7 mouse cellular contexts compared by ENCODE assay signal in genomic region chr7:44815721-44816469, GRCm38 (mm10). TPM values are rescaled to one million over a fixed set of nuclear protein-coding genes. Genes with fewer than 3 reads are reported as not detected.
DNase-seq lines count a peak whose midpoint lies in the region; ATAC-seq lines count a peak whose summit lies in the region.

TSS of gene Nup62 (plus strand) at chr7:44816088.
TSS of gene Il4i1 (plus strand) at chr7:44816387.

- H3K27me3 ChIP-seq in intestine, embryonic 15.5 days (replicated peaks) = no peaks in the 10 kb centered on the region
- no peaks in the 10 kb centered on the region for H3K27me3 ChIP-seq in midbrain, embryonic 10.5 days (ENCODE audit: low read depth, poor library complexity, severe bottlenecking)

- DNase-seq in adrenal gland, adult 2 months = peak; percentile 99
- peak; percentile 99 for DNase-seq in embryo, embryonic 11.5 days (ENCODE audit: low read depth, low spot score)
- DNase-seq in gastrocnemius, postnatal 36 days = peak; percentile 98
- DNase-seq in left cerebral cortex, postnatal 25 days (ENCODE audit: low spot score in 2 of 2) = peak; percentile 98 to 99
- peak; percentile 100 for DNase-seq in midbrain, embryonic 10.5 days (ENCODE audit: low spot score)
- DNase-seq in right cerebral cortex, postnatal 4 days = peak; percentile 100

- peaks cover 34% of the 10 kb centered on the region for H3K4me1 ChIP-seq in intestine, embryonic 15.5 days (replicated peaks)
- peaks cover 51% of the 10 kb centered on the region for H3K4me1 ChIP-seq in midbrain, embryonic 10.5 days

- H3K9ac ChIP-seq in intestine, embryonic 15.5 days = peak within 1 kb of the TSS; percentile 86

- peak; percentile 95 for ATAC-seq in intestine, embryonic 15.5 days

- H3K9me3 ChIP-seq in intestine, embryonic 15.5 days = no peaks in the 10 kb centered on the region
- no peaks in the 10 kb centered on the region for H3K9me3 ChIP-seq in midbrain, embryonic 10.5 days (replicated peaks)

- peak within 1 kb of the TSS; percentile 71 for H3K4me3 ChIP-seq in intestine, embryonic 15.5 days (replicated peaks)
- H3K4me3 ChIP-seq in midbrain, embryonic 10.5 days = peak within 1 kb of the TSS; percentile 88

- H3K36me3 ChIP-seq in intestine, embryonic 15.5 days = 0 out of 2 replicates have a peak, but pooled peaks cover 5% of the 10 kb centered on the region
- H3K36me3 ChIP-seq in midbrain, embryonic 10.5 days = peaks cover 57% of the 10 kb centered on the region

- H3K4me2 ChIP-seq in intestine, embryonic 15.5 days (replicated peaks) = peak within 1 kb of the TSS; percentile 64

- peak within 1 kb of the TSS; percentile 96 for H3K27ac ChIP-seq in intestine, embryonic 15.5 days
- H3K27ac ChIP-seq in midbrain, embryonic 10.5 days (replicated peaks) = peak within 1 kb of the TSS; percentile 99

- intact Hi-C loops in gastrocnemius, postnatal 36 days (cut with DNase I) = no loop called here
- intact Hi-C loops in left cerebral cortex, postnatal 25 days (cut with DNase I) = loop anchor here (2.0 kb wide), 1 partner anchor 67 kb away; the partner anchor contains the start of gene Vrk3

- under 1% methylated on average over 57 of the region's 62 CpGs for WGBS in intestine, embryonic 15.5 days
- WGBS in midbrain, embryonic 10.5 days = under 1% methylated on average over 62 of the region's 62 CpGs

RNA-seq across cellular contexts. Expression of gene Nup62, which starts in this region (rescaled TPM):
- total RNA-seq in adrenal gland, adult 2 months (2021) = 10 to 100 TPM; 33.2 to 54.7 TPM
- polyA plus RNA-seq in adrenal gland, adult 2 months (2012; rRNA removed) = 83.6 and 92.2 TPM in 2 replicates
- 10 to 100 TPM; 19.6 to 20.0 TPM for total RNA-seq in gastrocnemius, postnatal 36 days (2021)
- polyA plus RNA-seq in intestine, embryonic 15.5 days (2015; fragmentation: Nextera tagmentation; extraction: Ambion mirVana) = 87.4 and 89.2 TPM in 2 replicates
- 10 to 100 TPM; 27.3 to 30.4 TPM for total RNA-seq in left cerebral cortex, postnatal 25 days (2021)
- 154 and 162 TPM in 2 replicates for polyA plus RNA-seq in midbrain, embryonic 10.5 days (2016; fragmentation: Nextera tagmentation; extraction: Ambion mirVana)

RNA-seq across cellular contexts. Expression of gene Il4i1, which starts in this region (rescaled TPM):
- 1 to 10 TPM; 1.6 to 1.8 TPM for total RNA-seq in adrenal gland, adult 2 months (2021)
- polyA plus RNA-seq in adrenal gland, adult 2 months (2012; rRNA removed) = 2.6 and 3.0 TPM in 2 replicates
- total RNA-seq in gastrocnemius, postnatal 36 days (2021) = 1 to 10 TPM; 1.0 to 6.4 TPM
- 0.78 and 1.5 TPM in 2 replicates for polyA plus RNA-seq in intestine, embryonic 15.5 days (2015; fragmentation: Nextera tagmentation; extraction: Ambion mirVana)
- 1 to 10 TPM; 1.9 to 2.4 TPM for total RNA-seq in left cerebral cortex, postnatal 25 days (2021)
- polyA plus RNA-seq in midbrain, embryonic 10.5 days (2016; fragmentation: Nextera tagmentation; extraction: Ambion mirVana) = 1.2 and 1.8 TPM in 2 replicates

Comparison
In these comparisons a context has a peak if more than half of its experiments do, and no peak if none do; other contexts are left out.
1. Peak in every context shown above with its lines: DNase-seq, ATAC-seq, H3K4me3 ChIP-seq and H3K27ac ChIP-seq.